Mouse (Mus musculus) heart, adult 2 months (tissue): ENCODE data around the gene 4930579G24Rik. TPM values are rescaled to one million over a fixed set of nuclear protein-coding genes. Genes with fewer than 3 reads are reported as not detected.

Experiments
- DNase-seq, 2 experiments: peaks; one replicate each; pipeline ENCODE4 v3.0.0; 2021
- H3K27ac ChIP-seq: fragments of 200-600 bp; 2 replicates; pipeline ENCODE4 v1.8.1; 2022
- H3K27me3 ChIP-seq: fragments of 200-500 bp; 2 replicates; pipeline ENCODE4 v1.6.1; 2012; ENCODE audit warnings: mild to moderate bottlenecking, low read length, inconsistent platforms, mixed read lengths; ENCODE audit not compliant: control insufficient read depth, insufficient read depth
- H3K36me3 ChIP-seq: fragments of 200-500 bp; 2 replicates; pipeline ENCODE4 v1.6.1; 2012; ENCODE audit warnings: low read length, inconsistent platforms; ENCODE audit not compliant: control insufficient read depth, insufficient read depth
- H3K4me1 ChIP-seq: fragments of 200-500 bp; 2 replicates; pipeline ENCODE4 v1.6.1; 2011; ENCODE audit warnings: low read length; ENCODE audit not compliant: control insufficient read depth, insufficient read depth
- H3K4me3 ChIP-seq: fragments of 200-600 bp; 2 replicates; pipeline ENCODE4 v1.8.1; 2022
- H3K79me2 ChIP-seq: fragments of 200-500 bp; replicated peaks from 2 replicates; pipeline ENCODE4 v1.6.1; 2012; ENCODE audit warnings: mild to moderate bottlenecking, inconsistent platforms, low read length, moderate library complexity, mixed read lengths; ENCODE audit not compliant: control insufficient read depth, insufficient read depth
- H3K9ac ChIP-seq: fragments of 200-500 bp; 2 replicates; pipeline ENCODE4 v1.6.1; 2012; ENCODE audit warnings: low read depth, mild to moderate bottlenecking, control low read depth, inconsistent platforms, low read length, mixed read lengths
- CTCF ChIP-seq: fragments of 200-600 bp; IDR thresholded peaks from 2 replicates; pipeline ENCODE4 v1.8.1; 2022; ENCODE audit warnings: antibody characterized with exemption, mild to moderate bottlenecking, moderate library complexity
- EP300 ChIP-seq: fragments of 200-500 bp; IDR thresholded peaks from 2 replicates; pipeline ENCODE4 v1.6.1; 2011; ENCODE audit warnings: low read depth, low read length, control low read depth; ENCODE audit not compliant: insufficient read depth
- POLR2A ChIP-seq: fragments of 200-500 bp; IDR thresholded peaks from 2 replicates; pipeline ENCODE4 v1.6.1; 2011; ENCODE audit warnings: mild to moderate bottlenecking, low read depth, low read length, control low read depth; ENCODE audit not compliant: insufficient read depth
- WGBS: fragments of 180-500 bp; shearing (Covaris S2); methylation state at CpG from one replicate; pipeline ENCODE4 v1.1.7; 2018; 5-methylcytosine and 5-hydroxymethylcytosine counted together
- intact Hi-C: fragments of 180-260 bp; cut with DNase I; formaldehyde crosslinking; loops from one replicate; pipeline ENCODE4 v1.15.1; 2025
- polyA plus RNA-seq: library from polyadenylated mRNA; depleted of rRNA; stranded (reverse); fragments of >200 nt; gene quantifications from 2 replicates; pipeline ENCODE4 v1.2.3, GENCODE M21; 2012
- total RNA-seq, 2 experiments: library from RNA; stranded (reverse); gene quantifications; 2 replicates each; pipeline ENCODE4 v1.2.3; 2021

4930579G24Rik gene
- total and polyA plus RNA-seq, 3 experiments = 0.99 to 1.7 (median 1.2) TPM

DNA sequence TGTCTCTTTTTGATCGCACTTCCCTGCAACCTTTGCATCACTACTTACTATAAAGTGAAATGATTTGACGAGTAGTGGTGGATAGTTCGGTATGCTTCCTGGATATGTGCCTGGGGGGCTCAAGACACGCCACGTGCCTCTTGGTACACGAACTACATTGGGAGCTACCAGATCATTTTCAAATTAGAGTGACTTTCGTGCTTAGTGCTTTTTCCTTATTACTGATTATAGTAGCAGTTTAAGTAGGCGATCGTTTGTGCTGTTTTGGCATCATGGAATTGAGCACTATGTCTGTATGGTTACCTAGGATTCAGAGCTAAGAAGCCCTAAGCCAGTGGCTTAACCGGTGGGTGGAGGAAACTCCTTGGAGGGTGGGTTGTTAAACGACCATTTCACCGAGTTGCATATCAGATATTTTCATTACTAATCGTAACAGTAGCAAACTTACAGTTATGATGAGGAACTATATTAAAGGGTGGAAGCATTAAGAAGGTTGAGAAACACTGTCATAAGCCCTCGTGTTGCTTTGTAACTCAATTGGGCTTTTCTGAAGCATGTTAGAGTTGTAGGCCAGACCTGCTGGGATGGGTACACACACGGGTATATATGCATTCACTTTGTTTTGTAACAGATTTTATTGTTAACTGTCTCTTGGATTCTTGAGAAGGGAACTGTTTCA, 36.9 kb upstream of the 4930579G24Rik start:
- peaks cover 9% of the 10 kb centered on the region for H3K36me3 ChIP-seq
- intact Hi-C loops = loop anchor here (2.0 kb wide), 1 partner anchor 23 kb away; no protein-coding TSS in a partner anchor
- H3K4me1 ChIP-seq = peaks cover 2% of the 10 kb centered on the region
- WGBS = 1% methylated on average over 15 of the region's 15 CpGs
- TF ChIP-seq POLR2A (no peak), EP300 (no peak), CTCF (no peak)
- H3K9ac ChIP-seq = peak overlapping the region; percentile 90
- H3K27ac ChIP-seq = peak overlapping the region; percentile 87
- peak overlapping the region; percentile 95 for H3K4me3 ChIP-seq
- DNase-seq = no peak
- H3K79me2 ChIP-seq = no peaks in the 10 kb centered on the region
- H3K27me3 ChIP-seq = no peaks in the 10 kb centered on the region

DNA sequence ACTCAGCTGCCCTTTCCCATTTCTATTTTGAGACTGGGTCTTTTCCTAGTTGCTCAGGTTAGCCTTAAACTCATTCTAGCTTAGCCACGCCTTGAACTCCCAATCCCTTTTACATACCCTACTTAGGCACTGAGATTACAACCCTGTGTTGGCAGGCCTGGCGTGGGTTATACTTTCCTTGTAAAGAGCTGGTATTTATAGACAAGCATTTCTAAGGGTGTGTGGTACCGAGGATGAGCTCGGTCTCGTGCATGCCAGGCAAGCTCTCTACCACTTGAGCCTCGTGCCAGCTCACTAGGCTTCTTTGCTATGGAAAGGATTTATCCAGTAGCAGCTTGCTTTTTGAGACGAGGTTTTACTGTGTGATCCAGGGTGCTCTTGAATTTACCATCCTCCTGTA, 33.4 kb upstream of the 4930579G24Rik start:
- 65% methylated on average over 7 of the region's 7 CpGs for WGBS
- Histone ChIP-seq H3K79me2 (no peaks in the 10 kb centered on the region), H3K27me3 (no peaks in the 10 kb centered on the region), H3K4me1 (peaks cover 1% of the 10 kb centered on the region), H3K27ac (no peak overlapping the region), H3K4me3 (no peak overlapping the region), H3K9ac (no peak overlapping the region), H3K36me3 (peaks cover 14% of the 10 kb centered on the region)
- peak in 1 of 2 experiments; percentile 18 for DNase-seq
- intact Hi-C loops = no loop called here
- no peak for TF ChIP-seq CTCF
- TF ChIP-seq EP300 = no peak
- no peak for TF ChIP-seq POLR2A

DNA sequence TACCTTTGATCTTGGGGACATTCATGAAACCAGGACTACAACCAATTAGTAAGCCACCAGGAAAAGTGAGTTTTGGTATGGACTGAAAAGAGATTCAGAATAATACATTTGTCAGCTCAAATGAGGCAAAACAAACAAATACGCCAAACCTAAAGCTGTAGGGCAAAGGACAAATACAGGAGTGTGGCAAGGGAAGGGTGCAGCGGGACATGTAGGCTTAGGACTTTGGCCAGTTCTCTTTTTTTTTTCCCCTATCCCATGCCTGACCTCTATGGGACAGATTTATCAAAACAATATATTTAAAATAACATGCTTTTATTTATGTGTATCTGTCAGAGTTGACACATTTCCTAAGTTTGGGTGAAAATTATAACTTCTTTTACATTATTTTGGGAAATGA, 19.0 kb upstream of the 4930579G24Rik start:
- WGBS = 93% methylated on average over 2 of the region's 2 CpGs
- no peak overlapping the region for H3K4me3 ChIP-seq
- H3K4me1 ChIP-seq = no peaks in the 10 kb centered on the region
- intact Hi-C loops = no loop called here
- peaks cover 5% of the 10 kb centered on the region for H3K36me3 ChIP-seq
- no peaks in the 10 kb centered on the region for H3K27me3 ChIP-seq
- no peaks in the 10 kb centered on the region for H3K79me2 ChIP-seq
- no peak for DNase-seq
- no peak overlapping the region for H3K27ac ChIP-seq
- no peak for TF ChIP-seq CTCF
- no peak for TF ChIP-seq POLR2A
- no peak for TF ChIP-seq EP300
- H3K9ac ChIP-seq = no peak overlapping the region

DNA sequence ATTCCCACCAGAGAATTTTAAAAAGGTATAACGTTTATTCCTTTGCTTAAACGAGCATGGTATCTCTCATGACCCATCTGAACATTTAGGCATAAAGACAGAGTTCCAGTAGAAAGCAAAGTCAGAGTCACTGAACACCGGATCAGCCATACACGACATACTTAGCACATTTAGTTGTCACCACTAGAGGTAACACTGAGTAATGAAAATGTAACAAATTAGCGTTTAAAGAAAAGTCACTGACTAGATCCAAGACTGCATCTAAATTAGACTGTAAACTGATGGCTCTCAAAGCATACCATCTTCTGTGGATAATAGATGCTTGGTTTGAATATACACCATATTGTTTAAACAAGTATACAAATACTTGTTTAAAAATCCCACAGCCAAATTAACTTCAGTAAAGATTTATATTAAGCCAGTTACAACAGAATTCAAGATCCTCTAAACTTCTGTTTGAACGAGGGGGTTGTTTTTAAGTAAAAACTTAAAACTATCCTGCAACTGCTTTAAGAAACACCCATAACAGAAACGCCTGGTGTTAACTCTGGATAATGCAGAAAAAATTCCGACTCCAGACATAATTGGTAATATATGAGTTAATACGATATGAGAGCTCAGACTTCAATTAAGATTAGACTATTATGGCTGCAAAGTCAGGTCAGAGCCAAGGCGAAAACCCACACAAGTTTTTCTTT, 1.2 kb upstream of the 4930579G24Rik start:
- 6% methylated on average over 10 of the region's 10 CpGs for WGBS
- Histone ChIP-seq H3K36me3 (no peaks in the 10 kb centered on the region; the same call in 1 of the 2 replicates), H3K79me2 (no peaks in the 10 kb centered on the region), H3K9ac (no peak overlapping the region; the same call in 1 of the 2 replicates), H3K27me3 (no peaks in the 10 kb centered on the region), H3K4me3 (peak overlapping the region; percentile 66), H3K4me1 (peaks cover 1% of the 10 kb centered on the region; the same call in 1 of the 2 replicates), H3K27ac (peak overlapping the region; percentile 97)
- no peak for DNase-seq
- intact Hi-C loops = no loop called here
- peak; percentile 53 for TF ChIP-seq CTCF
- no peak for TF ChIP-seq EP300

DNA sequence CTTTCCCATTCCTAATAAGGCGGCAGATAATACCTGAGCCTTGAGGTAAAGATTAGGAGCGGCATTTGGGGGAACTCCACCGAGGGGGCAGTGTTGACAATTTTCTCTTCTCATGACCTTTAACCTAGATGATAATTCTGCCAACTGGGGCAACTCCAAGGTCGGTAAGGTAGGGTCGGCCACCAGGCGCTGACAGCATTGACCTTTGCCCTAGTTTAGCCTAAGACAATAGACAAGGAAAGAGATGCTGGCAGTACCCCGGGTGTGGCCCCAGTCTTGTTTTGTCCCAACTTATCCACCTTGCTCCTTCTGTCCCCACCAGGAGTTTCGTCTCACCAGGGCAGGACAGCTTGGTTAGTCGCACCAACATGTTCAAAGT, 708 bp upstream of the 4930579G24Rik start:
- WGBS = under 1% methylated on average over 9 of the region's 9 CpGs
- H3K9ac ChIP-seq = peak overlapping the region; percentile 74
- H3K79me2 ChIP-seq = no peaks in the 10 kb centered on the region
- no peaks in the 10 kb centered on the region; the same call in 1 of the 2 replicates for H3K36me3 ChIP-seq
- TF ChIP-seq EP300 = no peak
- no peak for TF ChIP-seq POLR2A
- peak; percentile 27 for TF ChIP-seq CTCF
- H3K4me3 ChIP-seq = peak overlapping the region; percentile 66
- peaks cover 1% of the 10 kb centered on the region; the same call in 1 of the 2 replicates for H3K4me1 ChIP-seq
- H3K27me3 ChIP-seq = no peaks in the 10 kb centered on the region
- intact Hi-C loops = no loop called here
- no peak for DNase-seq
- peak overlapping the region; percentile 97 for H3K27ac ChIP-seq

DNA sequence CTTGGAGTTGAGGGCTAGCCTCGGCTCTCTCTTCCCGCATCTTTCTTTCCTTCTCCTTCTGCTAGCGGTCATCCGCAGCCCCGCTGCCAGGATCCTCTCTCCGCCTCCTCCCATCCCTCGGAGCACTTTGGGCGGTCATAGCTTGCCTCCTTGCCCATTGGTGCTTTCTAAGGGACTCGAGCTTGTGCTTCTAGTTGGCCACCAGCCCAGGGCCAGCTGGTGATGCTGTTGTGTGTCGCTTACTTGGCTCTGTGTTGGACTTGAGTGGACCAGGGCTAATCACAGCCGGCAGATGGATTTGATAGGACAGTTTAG, 494 bp downstream of the 4930579G24Rik start, which contains the start of gene Etfdh:
Gene Etfdh (minus strand): TSS at position 85 of the 315 bp plus-strand sequence.
- intact Hi-C loops = no loop called here
- TF ChIP-seq POLR2A (no peak), CTCF (no peak)
- H3K27ac ChIP-seq = peak within 1 kb of the TSS; percentile 97
- H3K27me3 ChIP-seq = no peaks in the 10 kb centered on the region
- H3K4me3 ChIP-seq = peak within 1 kb of the TSS; percentile 72
- no peaks in the 10 kb centered on the region for H3K36me3 ChIP-seq
- under 1% methylated on average over 11 of the region's 11 CpGs for WGBS
- H3K4me1 ChIP-seq = peaks cover 1% of the 10 kb centered on the region; the same call in 1 of the 2 replicates
- DNase-seq = peak; percentile 68 to 76
- H3K79me2 ChIP-seq = no peaks in the 10 kb centered on the region
- peak within 1 kb of the TSS; percentile 74 for H3K9ac ChIP-seq
